Mouse (Mus musculus) MEL (cell line): Measurements from ENCODE around the gene Fn1. TPM values are rescaled to one million over a fixed set of nuclear protein-coding genes. Genes with fewer than 3 reads are reported as not detected.

ENCODE experiments used
- DNase-seq: peaks from one replicate; pipeline ENCODE4 v3.0.0; 2011; ENCODE audit warnings: low read depth, low spot score
- H3K27ac ChIP-seq: 2 replicates; pipeline ENCODE4 v1.5.1; 2012; ENCODE audit warnings: low read depth, mild to moderate bottlenecking, control low read depth, low read length, moderate library complexity; ENCODE audit not compliant: control insufficient read depth
- H3K27me3 ChIP-seq, 2 experiments: fragments of 150-350 bp in 1 of 2; sonication (generic) in 1 of 2; 2 replicates each; pipeline ENCODE4 v1.6.1; 2012; ENCODE audit warnings: low read length in 2 of 2, mild to moderate bottlenecking in 2 of 2, improper control_type of control experiment in 1 of 2, moderate library complexity in 1 of 2; ENCODE audit not compliant: insufficient read depth in 2 of 2, control insufficient read depth in 1 of 2
- H3K36me3 ChIP-seq, 2 experiments: 2 replicates each; pipeline ENCODE4 v1.6.1; 2012 to 2014; ENCODE audit warnings: low read length in 2 of 2, improper control_type of control experiment in 1 of 2, inconsistent platforms in 1 of 2, mild to moderate bottlenecking in 1 of 2; ENCODE audit not compliant: insufficient read depth in 2 of 2, control insufficient read depth in 1 of 2
- H3K4me1 ChIP-seq, 2 experiments: fragments of 150-350 bp in 1 of 2; sonication (generic) in 1 of 2; 2 replicates each; pipeline ENCODE4 v1.6.1; 2012; ENCODE audit warnings: low read length in 2 of 2, improper control_type of control experiment in 1 of 2, mild to moderate bottlenecking in 1 of 2; ENCODE audit not compliant: insufficient read depth in 2 of 2, control insufficient read depth in 1 of 2
- H3K4me3 ChIP-seq, 2 experiments: fragments of 150-350 bp in 1 of 2; sonication (generic) in 1 of 2; 2 replicates each; pipeline ENCODE4 v1.5.1; 2012; ENCODE audit warnings: low read depth in 2 of 2, low read length in 2 of 2, mild to moderate bottlenecking in 2 of 2, moderate library complexity in 2 of 2, control low read depth in 1 of 2, improper control_type of control experiment in 1 of 2; ENCODE audit not compliant: control insufficient read depth in 1 of 2, insufficient read depth in 1 of 2
- H3K79me2 ChIP-seq: 2 replicates; pipeline ENCODE4 v1.6.1; 2012; ENCODE audit warnings: mild to moderate bottlenecking, low read length, moderate library complexity; ENCODE audit not compliant: control insufficient read depth, poor library complexity, insufficient read depth
- H3K9ac ChIP-seq: 2 replicates; pipeline ENCODE4 v1.6.1; 2012; ENCODE audit warnings: low read depth, mild to moderate bottlenecking, control low read depth, low read length, moderate library complexity; ENCODE audit not compliant: control insufficient read depth, poor library complexity, severe bottlenecking
- H3K9me3 ChIP-seq: fragments of 150-350 bp; sonication (generic); replicated peaks from 2 replicates; pipeline ENCODE4 v1.6.1; 2012; ENCODE audit warnings: mild to moderate bottlenecking, low read length, improper control_type of control experiment, moderate library complexity; ENCODE audit not compliant: insufficient read depth
- BHLHE40 ChIP-seq: IDR thresholded peaks from 2 replicates; pipeline ENCODE4 v1.6.1; 2012; ENCODE audit warnings: low read depth, mild to moderate bottlenecking, inconsistent platforms, low read length, improper control_type of control experiment, borderline replicate concordance
- CHD2 ChIP-seq: IDR thresholded peaks from 2 replicates; pipeline ENCODE4 v1.6.1; 2011; ENCODE audit warnings: low read length, improper control_type of control experiment
- CTCF ChIP-seq, 3 experiments: IDR thresholded peaks in 2 of 3; conservative IDR thresholded peaks in 1 of 3; 2 replicates each; pipeline ENCODE4 v1.5.1; 2011 to 2012; ENCODE audit warnings: low read length in 3 of 3, low read depth in 2 of 3, mild to moderate bottlenecking in 2 of 3, improper control_type of control experiment in 1 of 3, inconsistent platforms in 1 of 3, mixed read lengths in 1 of 3, moderate library complexity in 1 of 3; ENCODE audit not compliant: control insufficient read depth in 1 of 3, insufficient read depth in 1 of 3, poor library complexity in 1 of 3, severe bottlenecking in 1 of 3
- E2F4 ChIP-seq: IDR thresholded peaks from 2 replicates; pipeline ENCODE4 v1.6.1; 2011; ENCODE audit warnings: low read depth, low read length, improper control_type of control experiment, borderline replicate concordance
- ELF1 ChIP-seq: IDR thresholded peaks from 2 replicates; pipeline ENCODE4 v1.6.1; 2014; ENCODE audit warnings: low read depth, mild to moderate bottlenecking, inconsistent platforms, low read length, improper control_type of control experiment, moderate library complexity
- ETS1 ChIP-seq: IDR thresholded peaks from 2 replicates; pipeline ENCODE4 v1.6.1; 2012; ENCODE audit warnings: low read depth, mild to moderate bottlenecking, inconsistent platforms, low read length, improper control_type of control experiment, moderate library complexity
- MAFK ChIP-seq: IDR thresholded peaks from 2 replicates; pipeline ENCODE4 v1.6.1; 2011; ENCODE audit warnings: low read depth, mild to moderate bottlenecking, low read length, improper control_type of control experiment, borderline replicate concordance
- MAX ChIP-seq: IDR thresholded peaks from 2 replicates; pipeline ENCODE4 v1.6.1; 2011; ENCODE audit warnings: low read length, improper control_type of control experiment
- MEF2A ChIP-seq: IDR thresholded peaks from 2 replicates; pipeline ENCODE4 v1.6.1; 2014; ENCODE audit warnings: low read depth, mild to moderate bottlenecking, inconsistent platforms, low read length, improper control_type of control experiment; ENCODE audit not compliant: poor library complexity, insufficient replicate concordance, severe bottlenecking; ENCODE audit errors: extremely low read depth
- MXI1 ChIP-seq: IDR thresholded peaks from 2 replicates; pipeline ENCODE4 v1.6.1; 2011; ENCODE audit warnings: mild to moderate bottlenecking, low read depth, low read length, improper control_type of control experiment
- MYC ChIP-seq: IDR thresholded peaks from 2 replicates; pipeline ENCODE4 v1.6.1; 2011; ENCODE audit warnings: low read depth, mild to moderate bottlenecking, low read length, improper control_type of control experiment, moderate library complexity
- NRF1 ChIP-seq: IDR thresholded peaks from 2 replicates; pipeline ENCODE4 v1.6.1; 2014; ENCODE audit warnings: low read depth, mild to moderate bottlenecking, inconsistent platforms, low read length, improper control_type of control experiment, moderate library complexity; ENCODE audit not compliant: poor library complexity, insufficient read depth, severe bottlenecking
- POLR2AphosphoS2 ChIP-seq: IDR thresholded peaks from 2 replicates; pipeline ENCODE4 v1.6.1; 2011; ENCODE audit warnings: low read length, improper control_type of control experiment
- POLR2AphosphoS5 ChIP-seq: IDR thresholded peaks from 2 replicates; pipeline ENCODE4 v1.6.1; 2012; ENCODE audit warnings: low read depth, borderline replicate concordance, mild to moderate bottlenecking, inconsistent platforms, low read length, moderate library complexity, mixed read lengths
- SIN3A ChIP-seq: IDR thresholded peaks from 2 replicates; pipeline ENCODE4 v1.6.1; 2012; ENCODE audit warnings: low read length, improper control_type of control experiment, inconsistent platforms
- SMC3 ChIP-seq: IDR thresholded peaks from 2 replicates; pipeline ENCODE4 v1.6.1; 2011; ENCODE audit warnings: low read depth, low read length, improper control_type of control experiment
- TAL1 ChIP-seq: IDR thresholded peaks from 2 replicates; pipeline ENCODE4 v1.6.1; 2012; ENCODE audit warnings: mild to moderate bottlenecking, inconsistent platforms, low read length, moderate library complexity, mixed read lengths
- TCF12 ChIP-seq: IDR thresholded peaks from 2 replicates; pipeline ENCODE4 v1.6.1; 2014; ENCODE audit warnings: low read depth, mild to moderate bottlenecking, inconsistent platforms, low read length, improper control_type of control experiment, moderate library complexity
- UBTF ChIP-seq: IDR thresholded peaks from 2 replicates; pipeline ENCODE4 v1.6.1; 2012; ENCODE audit warnings: low read depth, mild to moderate bottlenecking, inconsistent platforms, low read length, improper control_type of control experiment, moderate library complexity, borderline replicate concordance; ENCODE audit not compliant: insufficient read depth
- USF2 ChIP-seq, 2 experiments: IDR thresholded peaks; 2 replicates each; pipeline ENCODE4 v1.6.1; 2011 to 2012; ENCODE audit warnings: improper control_type of control experiment in 2 of 2, low read length in 2 of 2, borderline replicate concordance in 1 of 2, inconsistent platforms in 1 of 2, low read depth in 1 of 2, mild to moderate bottlenecking in 1 of 2; ENCODE audit not compliant: insufficient read depth in 1 of 2
- ZC3H11A ChIP-seq: IDR thresholded peaks from 2 replicates; pipeline ENCODE4 v1.6.1; 2012; ENCODE audit warnings: low read depth, mild to moderate bottlenecking, inconsistent platforms, low read length, improper control_type of control experiment
- ZKSCAN1 ChIP-seq: IDR thresholded peaks from 2 replicates; pipeline ENCODE4 v1.6.1; 2012; ENCODE audit warnings: low read depth, mild to moderate bottlenecking, inconsistent platforms, low read length, improper control_type of control experiment, moderate library complexity
- ZNF384 ChIP-seq: IDR thresholded peaks from 2 replicates; pipeline ENCODE4 v1.6.1; 2012; ENCODE audit warnings: low read depth, mild to moderate bottlenecking, inconsistent platforms, low read length, improper control_type of control experiment
- polyA plus RNA-seq, 2 experiments: library from polyadenylated mRNA; stranded (reverse) in 1 of 2; unstranded in 1 of 2; fragments of >175 nt in 1 of 2; fragments of >200 nt in 1 of 2; gene quantifications; 2 replicates each; pipeline versions ENCODE4 v1.2.1 to v1.2.4; 2012; ENCODE audit warnings: low replicate concordance in 2 of 2, low read depth in 1 of 2; ENCODE audit not compliant: insufficient read length in 2 of 2, insufficient read depth in 1 of 2, missing spikeins in 1 of 2
- total RNA-seq: library from RNA; depleted of rRNA; stranded (reverse); fragments of 300-350 nt; gene quantifications from 2 replicates; pipeline ENCODE4 v1.2.3, GENCODE M21; 2012

The Fn1 gene
- total and polyA plus RNA-seq, 3 experiments, result 0.56 TPM; not detected in 2

DNA sequence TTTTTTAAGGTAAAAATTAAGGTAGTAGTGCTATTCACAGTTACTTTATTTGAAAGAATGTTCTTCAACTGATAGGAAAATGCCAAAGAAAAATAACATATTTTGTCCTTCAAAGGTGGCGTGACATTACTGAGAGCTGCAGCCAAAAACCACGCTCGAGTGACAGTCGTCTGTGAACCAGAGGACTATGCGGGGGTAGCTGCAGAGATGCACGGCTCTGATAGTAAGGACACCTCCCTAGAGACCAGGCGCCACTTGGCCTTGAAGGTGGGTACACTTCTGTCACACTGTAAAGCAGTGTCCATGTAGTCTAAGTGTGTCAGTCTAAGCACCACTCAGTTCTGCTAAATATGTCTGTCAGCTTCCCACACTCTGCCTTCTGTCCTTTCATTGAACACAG lies 88.7 kb downstream of the Fn1 start:
- no peaks in the 10 kb centered on the region for H3K27me3 ChIP-seq
- H3K27ac ChIP-seq, result no peak overlapping the region
- no peak overlapping the region for H3K4me3 ChIP-seq
- TF ChIP-seq E2F4 (no peak), POLR2AphosphoS2 (no peak), SMC3 (no peak), MEF2A (no peak), POLR2AphosphoS5 (no peak), TAL1 (no peak), MYC (no peak), SIN3A (no peak), UBTF (no peak), CHD2 (no peak), ETS1 (no peak), MAX (no peak), ELF1 (no peak), BHLHE40 (no peak), ZKSCAN1 (no peak), ZC3H11A (no peak), MAFK (no peak), ZNF384 (no peak), TCF12 (no peak)
- DNase-seq, result no peak
- H3K36me3 ChIP-seq, result peaks cover 14 to 49% of the 10 kb centered on the region in 2 experiments
- no peaks in the 10 kb centered on the region for H3K9me3 ChIP-seq
- H3K9ac ChIP-seq, result no peak overlapping the region
- peaks cover 20% of the 10 kb centered on the region for H3K79me2 ChIP-seq
- H3K4me1 ChIP-seq, result no peaks in the 10 kb centered on the region

DNA sequence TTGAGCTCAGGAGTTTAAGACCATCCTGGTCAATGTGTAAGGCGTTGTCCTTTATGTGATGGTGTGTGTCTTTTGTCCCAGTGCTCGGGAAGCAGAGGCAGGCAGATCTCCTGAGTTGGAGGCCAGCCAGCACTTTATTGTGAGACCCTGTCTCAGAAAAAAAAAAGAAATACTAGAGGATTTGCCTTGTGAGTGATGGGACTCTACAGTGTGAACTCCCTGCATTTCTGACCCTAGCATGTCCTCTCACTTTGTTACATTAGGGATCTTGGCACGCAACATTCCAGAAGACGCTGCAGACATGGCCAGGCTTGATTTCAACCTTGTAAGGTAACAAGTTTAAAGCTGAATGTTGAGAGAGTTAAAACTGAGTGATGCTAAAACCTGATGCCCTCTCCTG lies 92.4 kb downstream of the Fn1 start:
- H3K9ac ChIP-seq, result no peak overlapping the region
- no peak for DNase-seq
- no peak for TF ChIP-seq ELF1
- no peak for TF ChIP-seq CHD2
- no peak for TF ChIP-seq USF2 (IDR thresholded peaks at IDR 0.05; ENCODE audit: borderline replicate concordance in 1 of 2, insufficient read depth in 1 of 2, low read depth in 1 of 2, low read length in 2 of 2)
- TF ChIP-seq MXI1, result no peak
- TF ChIP-seq MAX, result no peak
- TF ChIP-seq CTCF (IDR thresholded peaks at IDR 0.05 in 2 of 3, conservative IDR thresholded peaks at IDR 0.05 in 1 of 3; ENCODE audit: control insufficient read depth in 1 of 3, insufficient read depth in 1 of 3, low read depth in 2 of 3, low read length in 3 of 3, poor library complexity in 1 of 3, severe bottlenecking in 1 of 3), result no peak
- TF ChIP-seq NRF1, result no peak
- TF ChIP-seq ZKSCAN1, result no peak
- peaks cover 26 to 40% of the 10 kb centered on the region in 2 experiments for H3K36me3 ChIP-seq
- H3K9me3 ChIP-seq, result no peaks in the 10 kb centered on the region
- peaks cover 40% of the 10 kb centered on the region for H3K79me2 ChIP-seq
- no peak overlapping the region for H3K4me3 ChIP-seq
- H3K27ac ChIP-seq, result no peak overlapping the region
- peaks cover 0 to 6% of the 10 kb centered on the region in 2 experiments; a peak in 3 of 4 replicates for H3K4me1 ChIP-seq
- no peaks in the 10 kb centered on the region for H3K27me3 ChIP-seq
